Mouse (Mus musculus) c-Kit-positive CD71-negative TER-119-negative erythroid progenitor cells, embryonic 14.5 days (primary cell): ENCODE measurements around the gene Zfp809.

ENCODE experiments used
- DNase-seq: peaks from one replicate; pipeline ENCODE4 v3.0.0-alpha.2; 2013; ENCODE audit warnings: low read depth

Zfp809 gene

GRCm38 (mm10) chr9:22262611-22263010, 37.1 kb downstream of the Zfp809 start:
- DNase-seq: no peak

GRCm38 (mm10) chr9:22268886-22269285, 43.4 kb downstream of the Zfp809 start:
- no peak for DNase-seq

GRCm38 (mm10) chr9:22278733-22279132, 53.2 kb downstream of the Zfp809 start:
- no peak for DNase-seq
